Mouse (Mus musculus) lung, embryonic 16.5 days (tissue): ENCODE results near the gene Nfix. TPM values are rescaled to one million over a fixed set of nuclear protein-coding genes. Genes with fewer than 3 reads are reported as not detected.

Experiments used
- ATAC-seq: fragments of 200-750 bp; cut with Nextera tagmentation; 2 replicates; pipeline ENCODE4 v1.8.0; 2017; ENCODE audit warnings: low read depth, mild to moderate bottlenecking, moderate library complexity
- H3K27ac ChIP-seq: fragments of 300-500 bp; sonication (generic); 2 replicates; pipeline ENCODE4 v1.5.1; 2014; ENCODE audit warnings: mild to moderate bottlenecking, control low read depth, low read length
- H3K27me3 ChIP-seq: fragments of 300-500 bp; sonication (generic); 2 replicates; pipeline ENCODE4 v1.6.1; 2014; ENCODE audit warnings: low read depth, low read length, mixed read lengths; ENCODE audit not compliant: control insufficient read depth, insufficient read depth
- H3K36me3 ChIP-seq: fragments of 300-500 bp; sonication (generic); 2 replicates; pipeline ENCODE4 v1.6.1; 2014; ENCODE audit warnings: low read length; ENCODE audit not compliant: control insufficient read depth, insufficient read depth
- H3K4me1 ChIP-seq: fragments of 300-500 bp; sonication (generic); replicated peaks from 2 replicates; pipeline ENCODE4 v1.6.1; 2014; ENCODE audit warnings: low read length, mixed read lengths; ENCODE audit not compliant: control insufficient read depth, insufficient read depth
- H3K4me2 ChIP-seq: fragments of 300-500 bp; sonication (generic); 2 replicates; pipeline ENCODE4 v1.6.1; 2014; ENCODE audit warnings: low read depth, low read length, control low read depth
- H3K4me3 ChIP-seq: fragments of 300-500 bp; sonication (generic); 2 replicates; pipeline ENCODE4 v1.5.1; 2014; ENCODE audit warnings: mild to moderate bottlenecking, low read length, control low read depth
- H3K9ac ChIP-seq: fragments of 300-500 bp; sonication (generic); 2 replicates; pipeline ENCODE4 v1.6.1; 2014; ENCODE audit warnings: low read length, control low read depth
- H3K9me3 ChIP-seq: fragments of 300-500 bp; sonication (generic); 2 replicates; pipeline ENCODE4 v1.6.1; 2016; ENCODE audit warnings: low read length; ENCODE audit not compliant: control insufficient read depth
- WGBS: fragments of 180-500 bp; shearing (Covaris S2); extraction: QIAGEN DNeasy Blood & Tissue Kit; methylation state at CpG from one replicate; pipeline ENCODE4 v1.1.7; 2014; 5-methylcytosine and 5-hydroxymethylcytosine counted together
- polyA plus RNA-seq: library from polyadenylated mRNA; unstranded; fragments of >200 nt; fragmentation: Nextera tagmentation; extraction: Ambion mirVana; gene quantifications from 2 replicates; pipeline ENCODE4 v1.2.1, GENCODE M21; 2015

Gene Nfix
- polyA plus RNA-seq, 1 experiment from 2014 or later, result 43.9 TPM

DNA sequence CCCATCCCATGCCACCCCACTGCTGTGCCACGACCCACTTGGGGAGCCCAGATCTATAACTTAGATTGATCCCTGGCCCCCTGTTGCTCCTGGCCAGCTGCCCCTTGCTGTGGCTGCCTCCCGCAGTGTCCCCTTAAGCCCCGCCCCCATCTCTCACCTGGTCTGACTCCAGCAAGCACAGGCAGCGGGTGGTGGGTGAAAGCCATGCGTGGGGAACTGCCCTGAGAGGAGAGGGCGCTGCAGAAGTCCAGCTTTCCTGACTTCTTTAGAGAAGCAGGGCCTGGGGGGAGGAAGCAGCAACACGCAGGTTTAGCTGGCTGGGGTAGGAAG lies 76.6 kb downstream of the Nfix start:
- peaks cover 35% of the 10 kb centered on the region for H3K36me3 ChIP-seq

DNA sequence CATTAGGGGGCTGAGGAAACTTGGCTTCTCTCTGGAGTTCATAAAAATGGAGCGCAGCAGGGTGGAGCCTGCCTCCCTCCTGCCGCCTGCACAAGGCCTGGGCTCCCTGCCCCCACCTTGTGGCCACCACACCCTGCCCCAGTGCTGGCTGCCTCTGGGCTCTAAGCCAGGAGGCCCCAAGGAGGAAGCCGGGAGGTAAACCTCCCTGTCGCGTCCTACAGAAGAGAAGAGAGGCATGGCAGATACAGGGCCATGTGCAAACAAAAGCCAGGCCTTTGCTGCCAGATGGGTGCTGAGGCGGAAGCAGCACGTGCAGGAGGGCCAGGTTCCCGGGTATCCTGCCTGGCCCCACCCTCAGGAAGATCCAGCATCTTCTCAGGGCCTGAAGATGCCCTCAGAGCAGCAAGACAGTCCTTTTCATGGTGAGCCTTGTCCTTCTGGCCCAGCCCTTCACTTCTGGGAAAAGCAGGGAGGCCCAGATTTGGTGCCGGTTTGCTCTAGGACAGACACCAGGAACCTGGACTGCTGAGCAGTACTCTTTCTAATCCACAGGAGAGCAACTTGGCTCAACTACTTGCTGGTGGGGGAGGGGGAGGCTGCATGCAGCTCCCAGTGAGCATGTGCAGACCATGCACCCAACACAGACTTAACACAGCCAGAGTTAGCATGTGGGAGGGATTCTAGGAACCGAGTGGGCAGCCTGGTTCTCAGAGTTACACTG lies 77.1 kb downstream of the Nfix start, which contains the start of gene G430095P16Rik:
TSS of gene G430095P16Rik (plus strand) at position 158 of the 721 bp plus-strand sequence.
- peak within 1 kb of the TSS; percentile 30 for H3K4me2 ChIP-seq
- ATAC-seq, result peak; percentile 91
- whole genome bisulfite sequencing, result 3% methylated on average over 10 of the region's 10 CpGs
- 0 out of 2 replicates have a peak within 1 kb of the TSS, but pooled peaks have one; percentile 4 for H3K4me3 ChIP-seq
- peak within 1 kb of the TSS; percentile 59 for H3K9ac ChIP-seq
- peaks cover 35% of the 10 kb centered on the region for H3K36me3 ChIP-seq
- no peaks in the 10 kb centered on the region for H3K9me3 ChIP-seq
- H3K27ac ChIP-seq, result peak within 1 kb of the TSS; percentile 96
- no peaks in the 10 kb centered on the region for H3K27me3 ChIP-seq
- peaks cover 64% of the 10 kb centered on the region for H3K4me1 ChIP-seq

More for the DNA sequence above, 76.6 kb downstream of the Nfix start:
- Histone ChIP-seq H3K4me2 (peak overlapping the region; percentile 9), H3K9me3 (no peaks in the 10 kb centered on the region), H3K27me3 (no peaks in the 10 kb centered on the region), H3K27ac (peak overlapping the region; percentile 96), H3K4me3 (no peak overlapping the region), H3K4me1 (peaks cover 64% of the 10 kb centered on the region), H3K9ac (peak overlapping the region; percentile 48)
- WGBS, result 11% methylated on average over 7 of the region's 7 CpGs
- no peak for ATAC-seq

DNA sequence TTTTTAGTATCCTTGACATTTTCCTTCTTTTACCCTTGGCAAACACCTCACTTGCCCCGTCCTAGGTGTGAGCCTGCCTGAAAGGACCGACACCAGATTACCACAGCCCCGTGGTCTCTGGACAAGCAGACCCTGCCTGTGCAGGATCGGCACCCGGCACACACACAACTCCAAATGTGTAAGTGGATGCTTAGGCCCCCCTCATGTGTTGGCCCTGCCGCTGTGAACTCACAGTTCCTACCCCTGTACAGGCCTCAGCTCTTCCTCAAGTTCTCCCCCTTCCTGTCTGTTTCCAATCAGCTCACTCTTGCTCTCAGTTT lies 77.7 kb downstream of the Nfix start:
- Histone ChIP-seq H3K27ac (peak overlapping the region; percentile 96), H3K9me3 (no peaks in the 10 kb centered on the region), H3K9ac (peak overlapping the region; percentile 59), H3K4me2 (peak overlapping the region; percentile 30; the same call in 1 of the 2 replicates), H3K27me3 (no peaks in the 10 kb centered on the region), H3K4me1 (peaks cover 60% of the 10 kb centered on the region), H3K36me3 (peaks cover 35% of the 10 kb centered on the region), H3K4me3 (no peak overlapping the region)
- 29% methylated on average over 6 of the region's 6 CpGs for WGBS
- ATAC-seq, result no peak

DNA sequence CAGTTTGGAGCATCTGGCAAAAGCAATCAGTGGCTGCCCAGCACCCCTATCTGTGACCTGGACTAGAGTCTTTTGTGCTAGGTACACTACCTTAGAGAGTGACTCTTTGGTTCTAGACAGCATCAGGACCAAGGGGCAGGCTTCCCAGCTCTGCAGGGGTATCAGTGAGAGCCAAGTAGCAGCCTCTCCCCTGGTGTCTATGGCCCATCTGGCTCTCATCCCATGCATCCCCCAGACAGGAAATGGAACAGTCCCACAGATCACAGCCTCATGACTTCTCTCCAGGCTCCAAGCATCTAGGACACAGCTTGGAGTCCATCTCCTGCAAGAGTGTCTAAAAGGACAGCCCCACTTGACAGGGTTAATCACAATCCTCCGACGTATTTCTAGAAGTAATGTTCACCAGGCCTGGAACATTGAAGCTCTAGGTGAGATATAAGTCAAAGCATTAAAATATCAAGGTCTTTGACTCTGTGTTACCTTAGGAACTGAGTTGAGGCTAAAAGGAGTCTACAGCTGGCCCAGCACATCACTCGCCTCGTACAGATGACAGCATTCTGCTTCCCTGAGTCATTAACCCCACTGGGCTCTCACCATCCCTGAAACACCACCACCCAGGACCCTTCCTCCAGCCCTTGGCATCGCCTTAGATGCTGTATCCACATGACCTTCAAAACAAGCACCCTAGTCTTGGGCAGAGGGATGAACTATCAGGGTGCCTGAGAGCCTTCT lies 81.0 kb downstream of the Nfix start:
- Histone ChIP-seq H3K4me2 (no peak overlapping the region), H3K27ac (no peak overlapping the region), H3K4me1 (peaks cover 39% of the 10 kb centered on the region), H3K27me3 (no peaks in the 10 kb centered on the region), H3K4me3 (no peak overlapping the region), H3K9me3 (no peaks in the 10 kb centered on the region), H3K9ac (no peak overlapping the region), H3K36me3 (peaks cover 30% of the 10 kb centered on the region)
- no peak for ATAC-seq
- WGBS, result 82% methylated on average over 5 of the region's 5 CpGs

DNA sequence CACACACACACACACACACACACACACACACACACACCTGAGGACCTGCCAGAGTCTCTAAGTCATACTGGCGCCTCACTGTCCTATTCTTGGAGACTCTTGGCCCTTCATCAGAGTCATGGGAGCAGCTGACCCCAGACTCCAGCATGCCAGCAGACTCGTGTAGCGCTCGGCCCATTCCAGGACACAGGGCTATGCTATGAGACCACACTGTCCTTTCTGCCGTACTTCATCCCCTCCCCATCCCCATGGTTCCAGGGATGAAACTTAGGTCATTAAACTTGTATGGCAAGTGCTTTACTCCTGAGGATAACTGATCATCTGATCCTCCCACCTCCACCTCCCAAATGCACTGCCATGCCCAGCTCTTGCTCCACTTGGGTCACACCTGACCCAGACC lies 81.7 kb downstream of the Nfix start:
- 87% methylated on average over 5 of the region's 5 CpGs for WGBS
- no peak overlapping the region for H3K27ac ChIP-seq
- H3K9me3 ChIP-seq, result no peaks in the 10 kb centered on the region
- no peaks in the 10 kb centered on the region for H3K27me3 ChIP-seq
- H3K4me2 ChIP-seq, result no peak overlapping the region
- peaks cover 30% of the 10 kb centered on the region for H3K36me3 ChIP-seq
- H3K9ac ChIP-seq, result no peak overlapping the region
- H3K4me3 ChIP-seq, result no peak overlapping the region
- ATAC-seq, result no peak
- H3K4me1 ChIP-seq, result peaks cover 39% of the 10 kb centered on the region

DNA sequence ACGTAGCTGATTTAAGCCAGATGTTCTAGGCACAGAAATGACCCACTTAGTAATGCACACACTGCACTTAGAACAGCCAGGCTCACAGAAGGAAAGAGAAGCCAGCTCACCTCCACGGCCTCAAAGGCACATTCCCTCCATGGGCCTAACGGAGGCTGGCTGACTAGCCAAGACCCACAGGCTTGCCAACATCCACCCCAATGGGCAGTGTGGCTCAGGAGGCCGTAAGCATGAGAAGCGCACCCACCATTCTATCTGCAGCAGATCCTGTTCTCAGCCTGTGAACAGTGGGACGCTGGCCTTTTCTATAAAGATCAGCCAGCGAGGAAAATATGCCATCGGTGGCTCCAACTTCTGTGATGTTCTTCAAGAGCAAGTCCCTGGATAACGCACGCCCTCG lies 83.4 kb downstream of the Nfix start:
- H3K27me3 ChIP-seq, result no peaks in the 10 kb centered on the region
- no peak for ATAC-seq
- H3K36me3 ChIP-seq, result peaks cover 28% of the 10 kb centered on the region
- no peak overlapping the region for H3K4me2 ChIP-seq
- WGBS, result 90% methylated on average over 11 of the region's 11 CpGs
- no peak overlapping the region for H3K4me3 ChIP-seq
- no peak overlapping the region for H3K27ac ChIP-seq
- no peak overlapping the region for H3K9ac ChIP-seq
- peaks cover 37% of the 10 kb centered on the region for H3K4me1 ChIP-seq
- H3K9me3 ChIP-seq, result no peaks in the 10 kb centered on the region

DNA sequence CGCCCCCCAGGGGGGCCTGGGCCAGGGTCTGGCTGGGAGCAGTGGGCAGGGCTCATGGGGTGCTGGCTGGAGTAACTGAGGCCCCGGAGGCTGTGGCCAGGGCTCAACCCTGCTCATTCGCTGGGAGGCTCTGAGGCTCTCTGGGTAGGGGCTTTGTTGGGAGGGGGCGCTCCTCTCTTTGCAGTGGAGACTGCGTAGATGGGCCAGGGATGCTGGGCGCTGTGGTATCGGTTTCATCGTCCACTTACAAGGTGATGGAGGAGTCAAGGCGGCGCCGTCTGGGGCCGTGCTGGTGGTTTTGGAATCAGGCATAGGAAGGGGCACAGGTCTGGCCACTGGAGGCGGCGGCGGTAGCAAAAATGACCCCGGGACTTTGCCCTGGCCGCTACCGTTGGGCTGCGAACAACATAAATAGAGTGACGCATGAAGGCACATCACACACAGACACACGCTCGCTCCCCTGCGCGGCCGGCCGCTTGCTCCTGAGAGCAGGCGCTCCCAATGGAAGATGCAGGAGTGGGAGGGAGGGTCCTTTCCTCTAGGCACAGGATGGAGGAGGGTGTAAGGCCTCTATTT lies 84.2 kb downstream of the Nfix start:
- Histone ChIP-seq H3K9ac (no peak overlapping the region; the same call in 1 of the 2 replicates), H3K4me1 (peaks cover 42% of the 10 kb centered on the region), H3K27ac (no peak overlapping the region), H3K4me2 (no peak overlapping the region), H3K27me3 (no peaks in the 10 kb centered on the region), H3K36me3 (peaks cover 21% of the 10 kb centered on the region), H3K9me3 (no peaks in the 10 kb centered on the region), H3K4me3 (no peak overlapping the region)
- ATAC-seq, result no peak
- WGBS, result 45% methylated on average over 27 of the region's 27 CpGs

DNA sequence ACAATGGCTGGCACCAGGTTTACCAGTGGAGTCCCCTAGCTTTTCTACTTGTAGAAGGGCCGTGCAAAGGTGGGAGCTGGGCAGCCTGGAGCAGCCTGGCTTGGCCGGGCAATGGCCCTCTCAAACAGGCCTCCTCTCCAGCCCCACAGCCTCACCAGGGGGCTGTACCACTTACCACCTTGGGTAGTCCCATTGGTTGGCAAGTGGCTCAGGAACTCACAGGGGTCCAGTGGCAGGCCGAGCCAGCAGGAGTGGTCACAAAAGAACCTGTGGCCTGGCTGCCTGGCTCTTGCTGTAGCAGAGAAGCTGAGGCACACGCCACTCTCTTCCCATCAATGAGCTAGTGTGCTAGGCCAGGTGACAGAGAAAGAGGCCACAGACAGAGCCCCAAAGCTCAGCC lies 86.0 kb downstream of the Nfix start:
- peaks cover 49% of the 10 kb centered on the region for H3K4me1 ChIP-seq
- H3K4me3 ChIP-seq, result no peak overlapping the region
- H3K4me2 ChIP-seq, result no peak overlapping the region
- WGBS, result 62% methylated on average over 4 of the region's 4 CpGs
- no peaks in the 10 kb centered on the region for H3K27me3 ChIP-seq
- ATAC-seq, result no peak
- H3K36me3 ChIP-seq, result peaks cover 15% of the 10 kb centered on the region
- H3K27ac ChIP-seq, result peak overlapping the region; percentile 92
- no peaks in the 10 kb centered on the region for H3K9me3 ChIP-seq
- peak overlapping the region; percentile 44 for H3K9ac ChIP-seq

DNA sequence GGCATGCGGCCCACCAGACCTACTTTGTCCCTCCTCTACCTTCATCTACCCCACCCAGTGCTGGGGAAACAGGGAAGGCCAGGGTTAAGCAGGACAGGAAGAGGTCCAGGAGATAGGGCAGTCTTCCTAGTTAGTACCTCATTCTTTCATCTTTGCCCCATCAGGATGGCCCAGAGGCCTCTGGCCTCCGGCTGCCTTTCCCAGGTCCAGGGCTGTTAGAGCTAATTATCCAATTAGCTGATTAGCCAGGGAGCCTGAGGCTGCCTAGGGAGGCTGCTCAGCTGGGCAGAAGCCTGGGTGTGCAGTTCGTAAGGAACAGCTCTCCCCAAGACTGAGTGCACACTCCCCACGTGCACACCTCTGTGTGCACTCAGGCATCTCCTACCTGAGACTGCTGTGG lies 86.8 kb downstream of the Nfix start:
- Histone ChIP-seq H3K27me3 (no peaks in the 10 kb centered on the region), H3K4me2 (no peak overlapping the region), H3K4me3 (no peak overlapping the region), H3K36me3 (peaks cover 9% of the 10 kb centered on the region), H3K9me3 (no peaks in the 10 kb centered on the region), H3K27ac (peak overlapping the region; percentile 92), H3K9ac (peak overlapping the region; percentile 44), H3K4me1 (peaks cover 53% of the 10 kb centered on the region)
- no peak for ATAC-seq
- WGBS, result 50% methylated on average over 4 of the region's 4 CpGs
